Mouse (Mus musculus): Measurements from ENCODE around the gene Sh3d21.
"Not testable (repeated sequence)": the region's sequence is repeated elsewhere in the genome, so short reads cannot be mapped to it uniquely, and the experiment has no call there.

Sh3d21 gene

GRCm38 (mm10) chr4:126163067-126163659 is at the start of gene Sh3d21:
TSS of gene Sh3d21 (minus strand) at chr4:126163491.
- peak; percentile 52 to 59 for DNase-seq

GRCm38 (mm10) chr4:126207081-126207480 is 43.8 kb upstream of the Sh3d21 start:
- DNase-seq, result no peak

- DNase-seq, result no peak
Observed at GRCm38 (mm10) chr4:126205386-126205785, 42.1 kb upstream of the Sh3d21 start.

GRCm38 (mm10) chr4:126204661-126205230 is 41.5 kb upstream of the Sh3d21 start:
- no peak for DNase-seq

GRCm38 (mm10) chr4:126204016-126204415 is 40.7 kb upstream of the Sh3d21 start:
- DNase-seq, result no peak

GRCm38 (mm10) chr4:126203336-126203895 is 40.1 kb upstream of the Sh3d21 start:
- no peak for DNase-seq

- peak; percentile 99 to 100 for DNase-seq
Observed at GRCm38 (mm10) chr4:126202303-126203181, 39.3 kb upstream of the Sh3d21 start, which contains the start of gene Thrap3. TSS of gene Thrap3 (minus strand) at chr4:126202760.

- peak; percentile 69 to 72 for DNase-seq
Observed at GRCm38 (mm10) chr4:126201514-126202302, 38.4 kb upstream of the Sh3d21 start.

- DNase-seq, result no peak
Observed at GRCm38 (mm10) chr4:126200656-126201055, 37.4 kb upstream of the Sh3d21 start.

- DNase-seq, result no peak
Observed at GRCm38 (mm10) chr4:126200036-126200435, 36.7 kb upstream of the Sh3d21 start.

- no peak for DNase-seq
Observed at GRCm38 (mm10) chr4:126199556-126199955, 36.3 kb upstream of the Sh3d21 start.

GRCm38 (mm10) chr4:126197485-126197884 is 34.2 kb upstream of the Sh3d21 start:
- peak in 1 of 2 experiments; percentile 33 for DNase-seq

- no peak for DNase-seq
Observed at GRCm38 (mm10) chr4:126194916-126195315, 31.6 kb upstream of the Sh3d21 start.

GRCm38 (mm10) chr4:126194216-126194615 is 30.9 kb upstream of the Sh3d21 start:
- no peak for DNase-seq

- no peak for DNase-seq
Observed at GRCm38 (mm10) chr4:126190636-126191035, 27.3 kb upstream of the Sh3d21 start.

- no peak for DNase-seq
Observed at GRCm38 (mm10) chr4:126187096-126187495, 23.8 kb upstream of the Sh3d21 start.

GRCm38 (mm10) chr4:126183034-126183433 is 19.7 kb upstream of the Sh3d21 start:
- no peak for DNase-seq

GRCm38 (mm10) chr4:126181170-126181957 is 18.1 kb upstream of the Sh3d21 start:
- DNase-seq, result peak in 1 of 2 experiments; percentile 65

- DNase-seq, result not testable (repeated sequence)
Observed at GRCm38 (mm10) chr4:126175980-126176379, 12.7 kb upstream of the Sh3d21 start.

- DNase-seq, result no peak
Observed at GRCm38 (mm10) chr4:126173800-126174199, 10.5 kb upstream of the Sh3d21 start.

GRCm38 (mm10) chr4:126170737-126171136 is 7.4 kb upstream of the Sh3d21 start:
- DNase-seq, result not testable (repeated sequence)

GRCm38 (mm10) chr4:126168851-126169250 is 5.6 kb upstream of the Sh3d21 start:
- peak in 1 of 2 experiments; percentile 3 for DNase-seq

Data from lung, postnatal 4 days (tissue).